Mouse (Mus musculus) small intestine, adult 10 weeks (tissue): ENCODE results near the gene Adh6a. TPM values are rescaled to one million over a fixed set of nuclear protein-coding genes. Genes with fewer than 3 reads are reported as not detected.

Source experiments
- polyA plus RNA-seq: library from polyadenylated mRNA; stranded (reverse); fragments of 350-450 nt; fragmentation: Illumina TruSeq; extraction: RNeasy Lipid Tissue Mini Kit (QIAGEN cat#74804); gene quantifications from one replicate; pipeline ENCODE4 v1.2.3, GENCODE M21; 2014; ENCODE audit warnings: low replicate concordance

The Adh6a gene
- polyA plus RNA-seq, result 754 TPM

DNA sequence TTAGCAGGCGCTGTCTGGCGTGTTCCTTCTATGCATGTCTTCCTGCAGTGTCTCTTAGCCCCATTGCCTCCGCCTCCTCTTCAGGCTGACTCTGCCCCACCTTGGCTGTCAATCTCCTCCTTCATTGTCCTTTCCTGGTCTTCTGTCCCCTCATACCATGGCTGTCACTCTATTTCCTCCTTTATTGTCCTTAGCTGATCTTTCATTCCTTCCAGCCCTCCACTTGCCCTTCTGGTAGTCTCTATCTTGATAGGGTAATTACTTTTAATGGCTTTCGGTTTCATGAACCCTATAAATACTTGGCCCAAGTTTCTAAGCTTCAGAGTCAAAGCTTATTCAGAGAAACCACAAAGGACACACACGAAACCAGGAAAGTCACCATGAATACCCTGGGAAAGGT is at the start of gene Adh6a:
Adh6a (plus strand) TSS at position 322 of the 400 bp plus-strand sequence.

DNA sequence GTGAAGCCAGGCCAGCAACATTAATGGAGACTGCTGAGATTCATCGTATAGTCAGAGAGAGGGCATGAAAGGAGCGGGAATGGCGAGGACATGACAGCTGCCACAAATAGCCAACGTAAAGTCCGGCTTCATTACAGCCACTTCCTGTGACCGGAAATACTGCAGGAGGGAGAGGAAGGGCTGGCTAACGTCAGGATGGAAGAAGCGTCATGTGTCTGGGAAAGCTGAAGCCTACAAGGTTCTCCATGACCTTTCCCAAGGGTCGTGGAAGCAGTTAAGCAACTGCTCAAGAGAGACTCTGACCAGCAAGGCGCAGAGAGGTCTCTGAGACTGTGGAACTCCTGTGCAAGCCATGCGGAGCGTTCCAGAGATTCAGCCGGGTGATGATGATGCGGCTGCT is 28.4 kb downstream of the Adh6a start, which contains the start of gene Adh6b:
Adh6b (plus strand) TSS at position 305 of the 400 bp plus-strand sequence.

Other genes with a start within 250 kb of the Adh6a start
- 0.11 TPM for gene 1110002E22Rik, start 248.2 kb upstream of the Adh6a start, polyA plus RNA-seq
- gene Gm5105, start 245.9 kb upstream of the Adh6a start, polyA plus RNA-seq, result 0.59 TPM
- gene Trmt10a, start 169.8 kb upstream of the Adh6a start, polyA plus RNA-seq, result 3.4 TPM
- gene Mttp, start 168.3 kb upstream of the Adh6a start, polyA plus RNA-seq, result 1,882 TPM
- not detected for gene 4930579F01Rik, start 119.5 kb upstream of the Adh6a start, polyA plus RNA-seq
- 3.2 TPM for gene Adh7, start 95.5 kb upstream of the Adh6a start, polyA plus RNA-seq
- gene Adh1, start 52.3 kb upstream of the Adh6a start, polyA plus RNA-seq, result 231 TPM
- not detected for gene Adh6b, start 28.5 kb downstream of the Adh6a start, polyA plus RNA-seq
- 66.8 TPM for gene Adh4, start 102.2 kb downstream of the Adh6a start, polyA plus RNA-seq
- gene Adh5, start 129.8 kb downstream of the Adh6a start, polyA plus RNA-seq, result 117 TPM
- 75.4 TPM for gene Metap1, start 176.2 kb downstream of the Adh6a start, polyA plus RNA-seq
- gene Eif4e, start 212.9 kb downstream of the Adh6a start, polyA plus RNA-seq, result 165 TPM